Mouse (Mus musculus): ENCODE data around the gene Arpc5.

Gene Arpc5

GRCm38 (mm10) chr1:152810533-152811439 is 44.4 kb downstream of the Arpc5 start:
- no peak for DNase-seq (ENCODE audit: low read depth)

DNA sequence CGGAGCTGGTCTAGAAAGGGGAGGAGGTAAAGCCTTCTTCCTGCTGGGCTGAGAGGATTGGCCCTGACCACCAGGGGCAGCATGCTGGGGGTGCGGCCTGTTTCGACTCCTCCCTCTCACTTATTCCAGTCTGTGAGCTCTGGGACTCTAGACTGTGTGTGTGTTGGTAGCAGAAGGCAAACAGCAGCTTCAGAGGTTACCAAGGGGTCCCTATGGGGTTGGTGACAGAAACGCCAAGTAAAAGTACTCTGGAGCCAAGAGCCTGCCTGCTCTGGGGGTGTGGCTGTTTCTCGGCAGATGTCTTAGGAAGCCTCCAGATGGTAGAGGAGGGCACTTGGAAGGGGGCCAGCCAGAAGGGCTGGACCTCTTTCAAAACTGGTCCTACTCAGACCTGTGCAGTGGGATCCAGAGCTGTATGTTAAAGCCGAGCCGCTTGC is 48.9 kb downstream of the Arpc5 start:
- peak; percentile 20 for DNase-seq (ENCODE audit: low read depth)

GRCm38 (mm10) chr1:152817027-152817769 is 50.9 kb downstream of the Arpc5 start:
- no peak for DNase-seq (ENCODE audit: low read depth)

GRCm38 (mm10) chr1:152817794-152818193 is 51.5 kb downstream of the Arpc5 start:
- DNase-seq (ENCODE audit: low read depth) = no peak

DNA sequence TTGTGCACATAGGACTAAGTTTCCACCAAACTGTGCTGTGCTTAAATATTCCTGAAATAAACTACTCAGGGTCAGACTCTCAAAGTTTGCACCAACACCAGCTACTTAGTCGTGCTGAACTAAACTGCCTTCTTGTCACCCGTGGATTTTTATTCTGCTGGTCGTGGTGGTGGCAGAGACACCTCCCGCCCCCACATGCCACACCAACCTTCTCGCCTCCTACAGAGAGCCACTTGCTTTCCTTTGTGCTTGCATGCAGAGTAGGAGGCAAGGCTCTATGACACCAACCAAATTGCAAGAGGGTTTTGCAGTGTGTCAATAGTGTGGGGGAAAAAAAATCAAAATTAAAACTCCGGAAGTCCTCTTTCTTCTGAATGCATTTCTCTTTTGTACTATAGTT is 53.2 kb downstream of the Arpc5 start:
- DNase-seq (ENCODE audit: low read depth) = no peak

DNA sequence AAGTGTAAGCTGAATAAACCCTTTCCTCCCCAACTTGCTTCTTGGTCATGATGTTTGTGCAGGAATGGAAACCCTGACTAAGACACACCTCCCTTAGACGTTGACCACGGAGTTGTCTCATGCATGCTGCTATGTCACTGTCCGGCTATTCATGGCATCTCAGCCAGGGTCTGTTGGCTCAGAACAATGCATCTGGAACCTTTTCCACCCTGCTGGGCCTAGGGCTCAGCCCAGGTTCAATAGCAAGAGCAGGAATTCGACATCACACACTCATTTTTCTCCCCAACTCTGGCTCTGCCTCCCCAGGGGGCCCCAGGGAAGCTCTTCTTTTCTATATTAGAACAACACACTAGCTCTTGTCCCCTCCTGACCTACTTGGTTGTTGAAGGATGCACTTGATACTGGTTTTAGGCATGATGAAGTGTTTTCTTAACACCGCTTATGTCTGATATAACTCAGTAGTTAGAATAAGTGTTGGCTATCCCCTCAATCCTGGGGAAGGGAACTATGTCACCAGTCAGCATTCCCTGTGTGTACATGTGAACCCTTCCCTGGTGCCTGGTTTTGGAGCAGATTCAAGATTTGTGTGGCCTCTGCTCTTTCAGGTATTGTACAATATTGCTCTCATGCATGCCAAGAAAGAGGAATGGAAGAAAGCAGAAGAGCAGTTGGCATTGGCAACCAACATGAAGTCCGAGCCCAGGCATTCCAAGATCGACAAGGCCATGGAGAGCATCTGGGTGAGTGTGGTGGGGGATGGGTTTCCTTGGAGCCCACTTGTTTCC is 54.8 kb downstream of the Arpc5 start:
- DNase-seq (ENCODE audit: low read depth) = no peak

GRCm38 (mm10) chr1:152821746-152822145 is 55.4 kb downstream of the Arpc5 start:
- DNase-seq (ENCODE audit: low read depth) = no peak

DNA sequence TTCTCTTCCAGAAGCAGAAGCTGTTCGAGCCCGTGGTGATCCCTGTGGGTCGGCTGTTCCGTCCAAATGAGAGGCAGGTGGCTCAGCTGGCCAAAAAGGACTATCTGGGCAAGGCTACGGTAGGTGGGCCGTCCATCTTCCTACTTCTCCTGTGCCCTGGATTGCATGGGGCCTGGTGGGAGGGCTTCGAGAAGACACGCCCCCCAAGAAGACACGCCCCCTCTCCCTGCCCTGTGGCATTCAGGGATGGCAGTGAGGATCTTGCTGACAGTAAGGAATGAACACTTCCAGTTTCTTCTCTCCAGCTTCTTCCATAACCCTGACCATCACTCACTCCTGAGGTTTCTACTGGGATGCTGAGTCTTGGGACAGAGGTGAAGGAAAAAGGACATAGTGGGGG is 57.9 kb downstream of the Arpc5 start:
- DNase-seq (ENCODE audit: low read depth) = no peak
